Mouse (Mus musculus): ENCODE data around the gene Ttf1. TPM values are rescaled to one million over a fixed set of nuclear protein-coding genes. Genes with fewer than 3 reads are reported as not detected.

Ttf1 gene
- polyA plus RNA-seq, 1 experiment from 2014 or later = 9.1 TPM

Other genes starting within 250 kb of the Ttf1 start
- gene Gtf3c4, start 219.9 kb upstream of the Ttf1 start, polyA plus RNA-seq (2015; fragmentation: Nextera tagmentation; extraction: Ambion mirVana) = 10.4 and 10.9 TPM in 2 replicates
- 12.1 and 13.6 TPM in 2 replicates for gene Ddx31, start 219.9 kb upstream of the Ttf1 start, polyA plus RNA-seq (2015; fragmentation: Nextera tagmentation; extraction: Ambion mirVana)
- 0.06 TPM in 1 of 2 replicates, not detected in the other for gene Barhl1, start 143.6 kb upstream of the Ttf1 start, polyA plus RNA-seq (2015; fragmentation: Nextera tagmentation; extraction: Ambion mirVana)
- 0.25 and 0.54 TPM in 2 replicates for gene Cfap77, start 5.2 kb upstream of the Ttf1 start, polyA plus RNA-seq (2015; fragmentation: Nextera tagmentation; extraction: Ambion mirVana)
- gene Setx, start 63.9 kb downstream of the Ttf1 start, polyA plus RNA-seq (2015; fragmentation: Nextera tagmentation; extraction: Ambion mirVana) = 6.9 and 7.2 TPM in 2 replicates
- 0.10 and 0.26 TPM in 2 replicates for gene Ntng2, start 192.7 kb downstream of the Ttf1 start, polyA plus RNA-seq (2015; fragmentation: Nextera tagmentation; extraction: Ambion mirVana)